Mouse (Mus musculus): ENCODE measurements around the gene Fgfr2.

DNA sequence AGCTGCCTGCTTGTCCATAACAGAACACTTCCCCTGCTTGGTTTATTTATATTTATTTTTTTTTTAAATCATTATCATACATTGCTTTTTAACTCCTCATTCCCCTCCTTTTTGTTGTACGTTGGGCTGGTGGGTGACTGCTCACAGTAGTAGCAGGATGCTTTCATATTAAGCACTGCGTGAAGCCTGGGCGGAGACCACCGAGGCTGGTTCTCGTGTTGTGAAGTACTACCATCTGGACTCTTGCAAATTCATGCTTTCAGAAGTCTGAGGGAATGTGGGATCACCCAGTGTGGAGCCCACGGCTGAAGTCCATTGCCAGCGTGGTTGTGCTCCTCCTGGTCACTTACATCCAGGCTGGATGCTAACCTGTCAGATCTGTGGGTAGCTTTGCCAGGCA, 2391.4 kb downstream of the Fgfr2 start:
- TF ChIP-seq CTCF (IDR thresholded peaks at IDR 0.05; ENCODE audit: extremely low read depth, insufficient read length, insufficient replicate concordance, low read depth, low read length) (no peak), POLR2A (IDR thresholded peaks at IDR 0.05; ENCODE audit: low read depth, low read length) (no peak)

All from small intestine, adult 2 months (tissue).